Mouse (Mus musculus): Measurements from ENCODE around the gene Col15a1.

- TF ChIP-seq POLR2A (IDR thresholded peaks at IDR 0.05; ENCODE audit: low read depth, low read length) (no peak), CTCF (IDR thresholded peaks at IDR 0.05; ENCODE audit: extremely low read depth, insufficient read length, insufficient replicate concordance, low read depth, low read length) (no peak)
These were observed 76.9 kb downstream of the Col15a1 start for GRCm38 (mm10) chr4:47284874-47285273.
